10 mouse cellular contexts compared by ENCODE assay signal in genomic region chr11:23927643-23928042, GRCm38 (mm10). TPM values are rescaled to one million over a fixed set of nuclear protein-coding genes. Genes with fewer than 3 reads are reported as not detected.
DNase-seq lines count a peak whose midpoint lies in the region; ATAC-seq and TF ChIP-seq lines count a peak whose summit lies in the region.
"Had no signal": no experiment of that assay in that cellular context is flagged by ENCODE, and none has a peak within 500 bp of the region (broad histone marks: within the 10 kb centered on the region; RNA-seq: fewer than 3 reads in every experiment).

No protein-coding gene starts in this region.

- H3K4me1 ChIP-seq in lung, embryonic 14.5 days (ENCODE audit: insufficient read depth), result no peaks in the 10 kb centered on the region
- H3K4me1 ChIP-seq in embryonic facial prominence, embryonic 11.5 days (ENCODE audit: control insufficient read depth, insufficient read depth, low read length), result no peaks in the 10 kb centered on the region
- no peaks in the 10 kb centered on the region for H3K4me1 ChIP-seq in hindbrain, embryonic 16.5 days (ENCODE audit: control insufficient read depth, insufficient read depth, low read depth, low read length)
- no peaks in the 10 kb centered on the region for H3K4me1 ChIP-seq in neural tube, embryonic 13.5 days (replicated peaks)

- H3K4me3 ChIP-seq in lung, embryonic 14.5 days (ENCODE audit: low read depth, low read length), result no peak overlapping the region
- no peak overlapping the region for H3K4me3 ChIP-seq in embryonic facial prominence, embryonic 11.5 days (ENCODE audit: low read depth, low read length)
- H3K4me3 ChIP-seq in hindbrain, embryonic 16.5 days (ENCODE audit: low read length), result 0 out of 2 replicates have a peak overlapping the region, but pooled peaks have one; percentile 1
- no peak overlapping the region for H3K4me3 ChIP-seq in neural tube, embryonic 13.5 days

- H3K9ac ChIP-seq in lung, embryonic 14.5 days, result no peak overlapping the region
- H3K9ac ChIP-seq in embryonic facial prominence, embryonic 11.5 days (replicated peaks; ENCODE audit: low read length), result no peak overlapping the region
- H3K9ac ChIP-seq in hindbrain, embryonic 16.5 days (ENCODE audit: low read depth, low read length), result no peak overlapping the region
- H3K9ac ChIP-seq in neural tube, embryonic 13.5 days, result no peak overlapping the region

- DNase-seq in lung, embryonic 14.5 days, result no peak
- no peak for DNase-seq in lung, postnatal 4 days
- peak; percentile 79 for DNase-seq in embryonic facial prominence, embryonic 11.5 days (ENCODE audit: low spot score)
- no peak for DNase-seq in thymus, postnatal 14 days
- DNase-seq in urinary bladder, postnatal 10 days (ENCODE audit: low spot score), result no peak
- DNase-seq in frontal cortex, adult 2 months (ENCODE audit: extremely low spot score in 1 of 2, low spot score in 1 of 2), result no peak
- DNase-seq: kidney, postnatal 25 days had no signal

- WGBS in lung, embryonic 14.5 days, result 32% methylated on average over 8 of the region's 8 CpGs
- 20% methylated on average over 8 of the region's 8 CpGs for WGBS in embryonic facial prominence, embryonic 11.5 days
- 33% methylated on average over 8 of the region's 8 CpGs for WGBS in hindbrain, embryonic 16.5 days
- WGBS in neural tube, embryonic 13.5 days, result 42% methylated on average over 8 of the region's 8 CpGs

- H3K9me3 ChIP-seq in lung, embryonic 14.5 days (ENCODE audit: low read depth, low read length), result no peaks in the 10 kb centered on the region
- H3K9me3 ChIP-seq in embryonic facial prominence, embryonic 11.5 days (replicated peaks; ENCODE audit: control insufficient read depth, low read length), result no peaks in the 10 kb centered on the region
- H3K9me3 ChIP-seq in hindbrain, embryonic 16.5 days (ENCODE audit: control insufficient read depth, low read length), result no peaks in the 10 kb centered on the region
- no peaks in the 10 kb centered on the region for H3K9me3 ChIP-seq in neural tube, embryonic 13.5 days

- ATAC-seq in lung, embryonic 14.5 days (ENCODE audit: insufficient read depth), result no peak
- no peak for ATAC-seq in embryonic facial prominence, embryonic 11.5 days (replicated peaks; ENCODE audit: insufficient number of reproducible peaks, low FRiP score, low TSS enrichment, low read depth)
- ATAC-seq in hindbrain, embryonic 16.5 days, result no peak
- ATAC-seq in neural tube, embryonic 13.5 days (ENCODE audit: low read depth), result no peak

- no peaks in the 10 kb centered on the region for H3K27me3 ChIP-seq in lung, embryonic 14.5 days (ENCODE audit: insufficient read depth, low read length)
- H3K27me3 ChIP-seq in embryonic facial prominence, embryonic 11.5 days (ENCODE audit: control insufficient read depth, insufficient read depth, low read length), result no peaks in the 10 kb centered on the region
- no peaks in the 10 kb centered on the region for H3K27me3 ChIP-seq in hindbrain, embryonic 16.5 days (replicated peaks; ENCODE audit: control insufficient read depth, insufficient read depth, low read length)
- no peaks in the 10 kb centered on the region for H3K27me3 ChIP-seq in neural tube, embryonic 13.5 days

- no peak overlapping the region for H3K27ac ChIP-seq in lung, embryonic 14.5 days (ENCODE audit: low read depth)
- H3K27ac ChIP-seq in embryonic facial prominence, embryonic 11.5 days (replicated peaks; ENCODE audit: low read depth, low read length), result no peak overlapping the region
- no peak overlapping the region for H3K27ac ChIP-seq in hindbrain, embryonic 16.5 days (ENCODE audit: low read depth, low read length)
- no peak overlapping the region for H3K27ac ChIP-seq in neural tube, embryonic 13.5 days (replicated peaks)
- H3K27ac ChIP-seq: macrophage had no signal

- no peaks in the 10 kb centered on the region for H3K36me3 ChIP-seq in lung, embryonic 14.5 days (ENCODE audit: insufficient read depth)
- no peaks in the 10 kb centered on the region for H3K36me3 ChIP-seq in embryonic facial prominence, embryonic 11.5 days (replicated peaks; ENCODE audit: control insufficient read depth, insufficient read depth, low read depth, low read length)
- H3K36me3 ChIP-seq in hindbrain, embryonic 16.5 days (ENCODE audit: control insufficient read depth, insufficient read depth, low read length), result no peaks in the 10 kb centered on the region
- no peaks in the 10 kb centered on the region for H3K36me3 ChIP-seq in neural tube, embryonic 13.5 days

- no peak for TF ChIP-seq CTCF in lung, embryonic 14.5 days (IDR thresholded peaks at IDR 0.05; ENCODE audit: low read depth)

- peak overlapping the region; percentile 3; the same call in 1 of the 2 replicates for H3K4me2 ChIP-seq in lung, embryonic 14.5 days
- H3K4me2 ChIP-seq in embryonic facial prominence, embryonic 11.5 days (ENCODE audit: low read depth, low read length), result peak overlapping the region; percentile 5; the same call in 1 of the 2 replicates
- peak overlapping the region; percentile 34 for H3K4me2 ChIP-seq in hindbrain, embryonic 16.5 days (ENCODE audit: low read length)
- peak overlapping the region; percentile 21; the same call in 1 of the 2 replicates for H3K4me2 ChIP-seq in neural tube, embryonic 13.5 days

RNA-seq across cellular contexts. Expression of gene Papolg, which starts 32.6 kb away (rescaled TPM):
- 14.8 and 15.8 TPM in 2 replicates for polyA plus RNA-seq in lung, embryonic 14.5 days (2014; fragmentation: Nextera tagmentation; extraction: Ambion mirVana)
- 25.6 and 33.6 TPM in 2 replicates for polyA plus RNA-seq in embryonic facial prominence, embryonic 11.5 days (2014; fragmentation: Nextera tagmentation; extraction: Ambion mirVana)
- polyA plus RNA-seq in hindbrain, embryonic 16.5 days (2015; fragmentation: Nextera tagmentation; extraction: Ambion mirVana), result 15.9 and 18.6 TPM in 2 replicates
- 19.5 and 24.0 TPM in 2 replicates for polyA plus RNA-seq in neural tube, embryonic 13.5 days (2015; fragmentation: Nextera tagmentation; extraction: Ambion mirVana)
- 11.4 and 13.1 TPM in 2 replicates for polyA plus RNA-seq in frontal cortex, adult 2 months (2012; rRNA removed)
